Mouse (Mus musculus) brain, embryonic 14.5 days (tissue): ENCODE data around the gene Xlr3c.
"Not testable (repeated sequence)": the region's sequence is repeated elsewhere in the genome, so short reads cannot be mapped to it uniquely, and the experiment has no call there.

Experiments
- CTCF ChIP-seq: fragments of 200-500 bp; IDR thresholded peaks from 2 replicates; pipeline ENCODE4 v1.5.1; 2012; ENCODE audit warnings: inconsistent platforms, mild to moderate bottlenecking, moderate library complexity, borderline replicate concordance; ENCODE audit not compliant: insufficient read depth, insufficient read length; ENCODE audit errors: extremely low read depth
- POLR2A ChIP-seq: fragments of 200-500 bp; IDR thresholded peaks from 2 replicates; pipeline ENCODE4 v1.6.1; 2012; ENCODE audit warnings: mild to moderate bottlenecking, inconsistent platforms, borderline replicate concordance; ENCODE audit not compliant: poor library complexity, insufficient read depth, insufficient read length, severe bottlenecking; ENCODE audit errors: extremely low read depth

DNA sequence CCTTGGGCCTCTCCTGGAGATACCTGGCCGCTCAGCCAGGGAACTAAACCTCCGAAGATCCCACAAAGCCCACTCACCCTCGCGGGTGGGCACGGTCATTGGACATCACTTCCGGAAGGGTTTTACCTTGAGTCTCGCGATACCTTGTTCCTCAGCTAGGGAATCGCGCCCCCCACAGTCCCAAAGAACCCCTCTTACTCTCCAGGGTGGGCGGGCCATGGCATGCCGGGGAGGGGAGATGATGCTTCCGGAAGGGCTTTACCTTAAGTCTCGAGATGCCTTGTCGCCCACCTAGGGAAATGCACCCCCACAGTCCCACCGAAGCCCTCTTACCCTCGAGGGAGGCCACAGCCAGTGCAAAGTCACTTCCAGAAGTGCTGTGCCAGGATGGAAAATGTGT lies 27.7 kb upstream of the Xlr3c start, which contains the start of the genes Xlr5a and Xlr5c:
- not testable (repeated sequence) for TF ChIP-seq POLR2A, CTCF
